Mouse (Mus musculus): ENCODE measurements around the gene Lamtor4.

DNA sequence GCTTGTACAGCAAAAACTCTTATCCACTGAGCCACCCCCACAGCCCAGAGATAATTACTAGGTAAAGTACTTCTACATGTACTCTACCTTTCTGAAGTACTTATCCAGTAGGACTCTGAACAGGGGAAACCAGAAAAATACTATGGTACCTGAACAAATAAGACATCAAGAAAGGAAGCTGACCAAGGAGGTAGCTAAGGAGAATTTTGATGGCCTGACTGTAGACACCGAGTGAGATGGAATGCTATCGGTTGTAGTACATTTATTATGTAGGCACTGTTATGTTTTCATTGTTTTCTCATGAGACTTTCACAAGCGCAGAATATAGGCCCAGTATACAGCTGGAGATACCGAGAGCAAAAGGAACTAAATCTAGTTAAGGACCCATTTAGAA, 2.3 kb downstream of the Lamtor4 start:
- TF ChIP-seq CTCF (conservative IDR thresholded peaks at IDR 0.05; ENCODE audit: insufficient read depth, insufficient read length, low read depth, low read length) (no peak), POLR2A (IDR thresholded peaks at IDR 0.05; ENCODE audit: low read depth, low read length) (no peak)

Data from kidney, adult 2 months (tissue).